Mouse (Mus musculus) B cell, adult 2 months (primary cell): ENCODE measurements around the gene Ndufs1.

Experiments
- DNase-seq, 2 experiments: peaks; one replicate each; pipeline ENCODE4 v3.0.0; 2022

The Ndufs1 gene

DNA sequence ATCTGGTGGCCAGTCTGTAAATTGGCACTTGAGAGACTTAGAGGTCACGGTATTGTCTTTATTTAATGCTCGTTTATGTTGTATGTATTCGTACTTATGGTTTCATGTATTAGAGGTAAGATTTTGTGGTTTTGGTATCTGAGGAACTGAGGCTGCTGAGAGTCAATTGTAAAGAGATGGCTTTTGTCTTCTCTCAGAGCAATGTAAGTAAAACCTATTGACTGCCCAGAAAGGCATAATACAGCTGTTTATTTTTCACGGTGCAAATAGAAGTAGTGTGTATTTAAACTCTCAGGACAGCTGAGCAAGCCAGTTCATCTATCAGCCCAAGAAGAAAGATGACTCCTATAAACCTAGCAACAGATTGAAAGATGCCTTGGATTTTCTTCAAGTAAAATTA is 61.5 kb downstream of the Ndufs1 start:
- no peak for DNase-seq

DNA sequence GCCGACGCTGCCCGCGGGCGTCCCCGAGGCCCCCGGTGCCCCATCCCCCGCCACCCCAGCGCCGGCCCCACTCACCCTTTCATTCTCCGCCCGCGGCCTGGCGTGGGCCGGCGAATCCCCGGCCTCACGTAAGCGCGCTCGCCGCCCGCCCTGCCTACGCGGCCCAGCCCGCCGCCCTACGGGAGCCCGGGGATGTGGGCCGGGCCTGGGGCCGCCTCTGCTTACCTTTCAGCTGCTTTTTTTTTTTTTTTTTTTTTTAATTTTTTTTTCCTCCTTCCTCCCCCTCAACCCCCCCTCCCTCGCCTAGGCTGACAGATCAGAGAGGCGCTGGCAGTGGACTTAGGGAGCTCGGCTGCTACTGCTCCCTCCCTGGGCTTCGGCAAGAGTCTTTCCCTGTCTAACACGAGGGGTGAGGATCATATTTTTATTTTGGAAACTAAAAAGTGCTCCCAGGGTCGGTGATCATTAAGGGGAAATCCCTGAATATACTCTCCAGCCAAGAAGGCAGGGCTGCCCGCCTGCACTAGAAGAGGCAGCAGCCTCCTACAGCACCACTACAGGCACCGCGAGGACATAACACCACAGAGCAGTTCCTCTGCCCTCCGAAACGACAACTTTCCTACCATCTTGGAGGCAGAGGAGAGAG is 62.4 kb downstream of the Ndufs1 start, which contains the start of gene Ino80d:
Gene Ino80d, minus strand, starts transcription at position 532 of the 646 bp plus-strand sequence.
- peak; percentile 84 to 85 for DNase-seq

DNA sequence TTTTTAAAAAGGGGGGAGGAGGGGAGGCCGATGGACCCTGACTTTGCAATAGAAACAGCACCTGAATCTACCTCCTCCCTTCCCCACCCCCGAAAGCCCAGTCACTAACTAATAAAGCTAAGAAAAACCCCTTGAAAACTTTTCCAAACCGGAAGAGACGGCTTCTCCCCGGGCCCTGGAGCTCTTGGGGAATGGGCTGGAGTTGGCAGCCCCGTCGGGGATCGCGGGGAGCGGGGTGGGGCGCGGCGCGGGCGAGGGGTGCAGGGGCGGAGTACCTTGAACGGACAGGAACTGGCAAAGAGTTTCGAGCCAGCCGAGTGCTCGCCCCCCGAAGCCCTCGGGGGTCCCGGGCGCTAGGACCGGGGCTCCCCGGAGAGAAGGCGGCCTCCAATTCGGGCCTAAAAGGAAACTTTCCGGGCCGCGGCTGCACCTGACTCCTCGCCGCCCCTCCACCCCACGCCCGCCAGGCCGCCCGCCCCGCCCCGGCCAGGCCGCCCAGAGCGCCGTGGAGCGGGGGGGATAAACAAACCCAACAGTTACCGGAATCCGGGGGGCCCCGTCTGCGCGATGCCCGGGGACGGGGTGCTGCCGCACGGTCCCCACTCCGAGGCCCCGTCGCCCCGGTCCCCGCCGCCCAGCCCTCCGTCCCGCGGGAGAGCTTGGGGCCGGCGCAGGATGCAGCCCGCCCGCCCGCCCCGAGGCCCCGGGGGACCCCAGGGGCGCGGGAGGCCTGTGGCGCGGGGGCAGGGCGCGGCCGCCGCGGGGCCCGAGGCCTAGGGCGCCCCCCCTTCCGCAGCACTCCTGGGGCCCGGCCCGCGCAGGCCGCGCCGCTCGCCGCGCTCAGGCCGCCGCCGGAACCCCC is 63.1 kb downstream of the Ndufs1 start:
- DNase-seq = peak; percentile 70 to 76

DNA sequence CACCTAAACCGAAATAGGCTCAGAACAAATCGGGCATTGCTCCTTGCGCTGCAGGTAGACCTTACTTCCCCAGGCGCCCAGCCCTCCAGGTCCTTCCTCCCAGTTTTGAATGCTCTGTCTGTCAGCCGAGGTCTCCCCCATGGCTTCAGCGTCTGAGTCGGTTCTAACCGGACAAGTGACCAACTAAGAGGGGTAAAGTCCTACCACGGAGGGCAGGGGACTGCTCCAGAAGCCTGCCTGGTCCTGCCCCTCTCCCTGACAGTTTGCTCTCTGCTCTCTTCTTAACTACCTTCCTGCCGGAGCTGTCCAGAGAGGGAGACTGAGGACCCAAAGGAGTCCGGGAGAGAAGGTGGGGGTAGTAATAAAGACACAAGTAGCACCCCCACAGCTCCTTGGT is 63.8 kb downstream of the Ndufs1 start:
- DNase-seq = peak; percentile 55 to 60

DNA sequence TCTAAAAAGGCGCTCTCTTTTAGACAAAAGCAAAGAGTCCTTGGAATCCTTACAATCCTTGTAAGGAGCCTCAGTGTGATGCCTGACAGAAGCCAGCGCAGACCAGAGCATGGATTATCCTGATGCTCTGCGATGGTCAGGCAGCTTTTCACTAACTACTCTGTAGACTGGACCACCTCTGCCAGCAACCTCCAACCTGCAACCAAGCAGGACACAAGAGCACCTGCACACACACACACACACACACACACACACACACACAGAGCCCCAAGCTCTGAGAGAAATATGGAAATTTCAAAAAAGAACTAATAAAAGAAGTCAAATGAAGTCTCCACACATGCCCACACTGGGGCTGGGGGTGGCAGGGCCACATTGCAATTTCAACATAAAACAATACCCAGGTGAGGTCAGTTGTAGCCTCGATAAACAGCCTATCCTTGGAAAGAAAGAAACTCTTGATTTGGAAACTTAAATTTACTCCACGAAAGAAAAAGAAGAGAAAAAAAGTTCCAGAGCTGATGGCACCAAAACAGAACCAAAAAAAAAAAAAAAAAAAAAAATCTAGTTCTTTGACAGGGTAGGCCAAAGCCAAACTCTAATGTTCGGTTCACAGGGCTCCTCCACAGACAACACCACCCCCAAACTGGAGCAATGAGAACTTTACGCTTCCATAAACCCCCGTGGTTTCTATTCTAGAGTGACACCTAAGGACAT is 64.3 kb downstream of the Ndufs1 start:
- DNase-seq = no peak

DNA sequence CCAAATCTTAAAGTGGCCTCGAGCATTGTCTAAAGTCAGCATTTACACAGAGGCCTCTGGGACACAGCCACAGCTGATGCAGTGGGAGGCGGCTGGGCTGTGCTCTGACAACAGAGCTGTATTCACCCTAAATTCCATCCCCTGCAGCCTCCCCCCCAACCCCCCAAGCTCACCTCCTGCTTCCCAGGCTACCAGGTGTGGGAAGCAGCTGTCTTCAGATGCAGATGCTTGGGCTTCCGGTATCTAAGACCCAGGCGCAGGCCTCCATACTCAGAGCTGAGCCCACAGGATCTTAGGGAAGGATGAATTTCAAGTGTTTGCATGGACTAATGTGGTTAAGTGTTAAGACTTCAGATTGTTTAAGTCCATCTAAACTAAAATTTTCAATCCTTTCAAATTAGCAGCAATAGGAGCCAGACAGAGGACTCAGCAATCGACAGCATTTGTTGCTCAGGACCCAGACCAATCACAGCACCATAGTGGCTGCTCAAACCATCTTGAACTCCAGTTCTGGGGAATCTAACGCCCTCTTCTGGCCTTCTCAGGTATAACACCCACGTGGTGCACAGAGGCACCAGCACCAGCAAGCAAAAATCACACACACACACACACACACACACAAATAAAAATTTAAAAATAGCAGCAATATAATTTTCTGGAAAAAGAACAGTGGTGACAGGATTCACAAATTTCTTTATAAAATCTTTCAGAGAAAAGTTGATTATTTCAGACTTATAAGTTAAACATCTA is 65.9 kb downstream of the Ndufs1 start:
- DNase-seq = peak; percentile 80 to 83

DNA sequence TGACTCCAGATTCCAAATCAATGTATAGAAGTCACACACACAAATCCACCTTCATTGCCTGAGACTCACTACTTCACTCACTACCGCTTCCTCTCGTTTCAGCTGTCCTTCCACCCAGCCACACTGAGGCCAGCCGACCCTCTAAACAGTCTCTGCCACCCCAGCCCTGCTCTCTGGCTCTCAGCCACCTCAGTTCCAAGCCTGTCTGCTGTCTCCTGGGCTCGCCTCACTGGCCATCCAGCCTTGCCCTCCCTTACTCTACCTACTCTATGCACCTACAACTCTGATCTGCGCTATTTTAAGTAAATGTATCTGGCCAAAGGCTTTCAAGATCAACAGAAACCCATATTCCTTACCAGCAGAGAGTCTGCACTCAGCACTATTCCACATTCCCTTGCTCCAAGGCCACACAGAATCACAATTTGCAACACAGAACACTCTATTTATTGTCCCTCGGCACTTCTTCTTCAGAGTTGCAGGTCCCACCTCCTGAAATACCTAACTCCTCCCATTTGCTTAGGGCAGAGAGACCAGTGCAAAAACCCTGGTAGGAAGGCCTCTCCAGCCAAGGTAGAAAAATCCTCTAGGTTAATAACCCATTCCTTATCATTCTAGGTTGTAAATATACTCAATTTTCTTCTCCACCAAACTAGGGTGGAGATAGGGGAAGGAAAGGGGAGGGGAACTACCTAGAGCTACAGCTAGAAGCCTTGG is 68.9 kb downstream of the Ndufs1 start:
- DNase-seq = no peak

DNA sequence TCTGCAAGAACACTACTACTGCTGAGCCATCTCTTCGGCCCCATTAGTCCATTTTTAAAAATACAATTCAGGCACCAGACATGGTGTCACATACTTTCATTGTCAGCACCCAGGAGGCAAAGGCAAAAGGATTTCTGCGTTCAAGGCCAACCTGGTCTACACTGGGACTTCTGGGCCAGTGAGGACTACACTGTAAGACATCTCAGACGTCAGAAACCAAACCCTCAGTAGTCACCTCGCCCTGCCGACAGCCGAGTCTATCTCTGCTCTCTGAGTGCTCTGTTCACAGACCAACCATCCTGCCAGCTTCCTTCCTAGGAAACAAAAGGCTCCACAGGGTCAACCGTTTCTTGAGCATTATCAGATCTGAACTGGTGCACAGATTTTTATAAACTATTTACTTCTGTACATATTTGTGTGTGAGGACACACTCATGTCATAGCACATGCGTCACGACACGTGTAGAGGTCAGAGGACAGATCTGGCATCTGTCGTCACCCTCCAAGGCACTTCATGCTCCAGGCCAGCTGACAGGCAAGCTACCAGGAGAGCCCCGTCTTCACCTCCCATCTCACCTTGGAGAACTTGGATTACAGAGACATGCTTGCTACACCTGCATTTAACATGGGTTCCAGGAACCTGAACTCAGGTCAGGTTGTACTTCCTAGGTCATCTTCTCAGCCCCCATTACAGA is 73.7 kb downstream of the Ndufs1 start:
- DNase-seq = no peak

DNA sequence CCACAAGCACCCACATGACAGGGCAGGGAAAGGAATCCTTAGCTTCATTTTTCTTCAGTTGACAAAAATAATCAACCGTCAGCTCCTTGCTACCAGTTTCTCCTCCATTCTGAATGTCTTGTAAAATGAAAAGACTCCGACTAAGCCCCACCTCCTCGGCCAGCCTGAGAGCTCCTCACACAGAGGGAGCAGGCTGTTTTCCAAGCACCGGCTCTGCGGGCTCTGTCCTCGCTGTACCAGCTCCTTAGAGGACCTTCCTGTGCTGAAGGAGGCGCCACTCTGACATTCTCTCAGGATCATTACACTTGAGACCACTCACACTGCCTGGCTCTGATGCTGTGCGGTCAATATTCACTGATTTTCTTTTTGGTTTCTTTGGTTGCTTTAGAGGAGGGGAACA is 76.4 kb downstream of the Ndufs1 start:
- no peak for DNase-seq

DNA sequence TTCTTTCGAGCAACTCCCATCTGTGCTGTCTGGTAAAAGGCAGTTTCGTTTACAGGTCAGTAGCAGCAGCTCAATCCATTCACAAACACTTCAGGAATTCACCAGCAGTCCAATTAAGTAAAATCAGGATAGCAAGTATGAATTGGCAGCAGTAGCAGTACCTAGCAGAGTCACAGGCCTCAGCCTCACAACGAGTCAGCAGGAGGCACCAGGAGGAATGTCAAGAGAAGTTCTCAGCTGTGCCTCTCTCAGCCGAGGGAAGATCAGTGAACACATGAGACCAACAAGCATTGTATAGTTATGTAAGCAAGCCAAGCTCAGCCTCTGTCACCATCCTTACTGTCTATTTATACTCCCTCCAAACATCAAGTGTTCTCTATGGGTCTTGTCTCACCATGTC is 77.8 kb downstream of the Ndufs1 start:
- DNase-seq = no peak

DNA sequence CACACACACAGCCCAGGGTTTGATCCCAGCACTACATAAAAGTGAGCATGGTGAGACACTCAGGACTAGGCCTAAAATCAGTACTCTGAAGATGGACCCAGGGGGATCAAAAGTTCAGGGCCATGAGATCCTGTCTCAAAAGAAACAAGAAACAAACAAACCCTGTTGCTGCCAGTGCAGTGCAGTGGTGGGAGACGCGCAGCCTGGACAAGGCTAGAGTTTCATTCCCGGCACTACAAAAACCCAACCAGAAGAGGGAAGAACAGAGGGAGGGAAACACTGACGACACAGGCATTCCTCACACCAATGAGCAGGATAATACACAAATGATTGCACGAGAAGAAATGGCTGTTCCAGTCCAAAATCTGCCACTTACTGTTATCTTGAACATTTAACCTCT is 80.6 kb downstream of the Ndufs1 start:
- no peak for DNase-seq
